Mouse (Mus musculus): ENCODE measurements around the gene Pdk3.

GRCm38 (mm10) chrX:93732975-93733748, 98.8 kb downstream of the Pdk3 start:
- TF ChIP-seq POLR2A (IDR thresholded peaks at IDR 0.05; ENCODE audit: borderline replicate concordance, insufficient read depth, low read length) (no peak), CTCF (IDR thresholded peaks at IDR 0.05; ENCODE audit: borderline replicate concordance, insufficient read depth, low read depth, low read length) (no peak)
